In genomic region chr4:136878601-136879000, GRCm38 (mm10) we compare ENCODE assay signal across 9 mouse cellular contexts. TPM values are rescaled to one million over a fixed set of nuclear protein-coding genes. Genes with fewer than 3 reads are reported as not detected.
DNase-seq lines count a peak whose midpoint lies in the region; ATAC-seq and TF ChIP-seq lines count a peak whose summit lies in the region.
"Had no signal": no experiment of that assay in that cellular context is flagged by ENCODE, and none has a peak within 500 bp of the region (broad histone marks: within the 10 kb centered on the region; RNA-seq: fewer than 3 reads in every experiment).

No protein-coding gene starts in this region.

- ATAC-seq in hindbrain, embryonic 14.5 days (ENCODE audit: low FRiP score) = no peak
- ATAC-seq in hindbrain, embryonic 13.5 days (ENCODE audit: low FRiP score) = no peak
- ATAC-seq in liver, embryonic 14.5 days (ENCODE audit: insufficient read depth) = no peak

- no peaks in the 10 kb centered on the region for H3K27me3 ChIP-seq in hindbrain, embryonic 14.5 days (ENCODE audit: control insufficient read depth, insufficient read depth, low read length)
- H3K27me3 ChIP-seq in hindbrain, embryonic 13.5 days = 0 out of 2 replicates have a peak, but pooled peaks cover 3% of the 10 kb centered on the region
- H3K27me3 ChIP-seq in liver, embryonic 14.5 days (ENCODE audit: control insufficient read depth, insufficient read depth, low read length) = no peaks in the 10 kb centered on the region

- DNase-seq in hindbrain, embryonic 14.5 days (ENCODE audit: low spot score) = peak; percentile 53
- peak; percentile 34 for DNase-seq in lung, postnatal 36 days
- DNase-seq in lung, adult 18-20 months = no peak
- peak; percentile 71 for DNase-seq in R1 (ENCODE audit: low read depth, low spot score)
- DNase-seq in liver, embryonic 14.5 days (ENCODE audit: low read depth in 3 of 3, low spot score in 3 of 3) = no peak
- no peak for DNase-seq in spleen, postnatal 36 days (ENCODE audit: low spot score in 2 of 2)

- H3K9ac ChIP-seq in hindbrain, embryonic 14.5 days = no peak overlapping the region
- no peak overlapping the region for H3K9ac ChIP-seq in hindbrain, embryonic 13.5 days
- H3K9ac ChIP-seq in liver, embryonic 14.5 days (replicated peaks) = no peak overlapping the region
- H3K9ac ChIP-seq: heart, embryonic 12.5 days had no signal

- TF ChIP-seq CTCF in liver, embryonic 14.5 days (IDR thresholded peaks at IDR 0.05; ENCODE audit: low read depth) = peak; percentile 24; the same call in 1 of the 2 replicates

- no peaks in the 10 kb centered on the region for H3K9me3 ChIP-seq in hindbrain, embryonic 14.5 days (ENCODE audit: control insufficient read depth, low read length)
- H3K9me3 ChIP-seq in hindbrain, embryonic 13.5 days = no peaks in the 10 kb centered on the region
- H3K9me3 ChIP-seq in liver, embryonic 14.5 days (ENCODE audit: control insufficient read depth, low read length) = no peaks in the 10 kb centered on the region
- H3K9me3 ChIP-seq: heart, embryonic 12.5 days had no signal

- H3K36me3 ChIP-seq in hindbrain, embryonic 14.5 days (replicated peaks; ENCODE audit: control insufficient read depth, insufficient read depth) = no peaks in the 10 kb centered on the region
- H3K36me3 ChIP-seq in hindbrain, embryonic 13.5 days = no peaks in the 10 kb centered on the region
- H3K36me3 ChIP-seq in liver, embryonic 14.5 days (replicated peaks; ENCODE audit: control insufficient read depth, insufficient read depth, low read depth) = no peaks in the 10 kb centered on the region
- H3K36me3 ChIP-seq: heart, embryonic 12.5 days had no signal

- H3K4me1 ChIP-seq in hindbrain, embryonic 14.5 days (replicated peaks; ENCODE audit: control insufficient read depth, insufficient read depth, low read length) = no peaks in the 10 kb centered on the region
- H3K4me1 ChIP-seq in hindbrain, embryonic 13.5 days (replicated peaks) = no peaks in the 10 kb centered on the region
- H3K4me1 ChIP-seq in liver, embryonic 14.5 days (replicated peaks; ENCODE audit: control insufficient read depth in 2 of 2, insufficient read depth in 2 of 2, low read length in 1 of 2) = no peaks in the 10 kb centered on the region
- H3K4me1 ChIP-seq: heart, embryonic 12.5 days had no signal

- H3K4me2 ChIP-seq in hindbrain, embryonic 14.5 days (replicated peaks) = no peak overlapping the region
- no peak overlapping the region for H3K4me2 ChIP-seq in hindbrain, embryonic 13.5 days
- H3K4me2 ChIP-seq in liver, embryonic 14.5 days (ENCODE audit: low read depth) = no peak overlapping the region
- H3K4me2 ChIP-seq: heart, embryonic 12.5 days had no signal

- TF ChIP-seq EP300 in liver, embryonic 14.5 days (IDR thresholded peaks at IDR 0.05; ENCODE audit: low read depth) = no peak

- 25% methylated on average over 5 of the region's 5 CpGs for WGBS in hindbrain, embryonic 14.5 days
- WGBS in hindbrain, embryonic 13.5 days = 25% methylated on average over 5 of the region's 5 CpGs
- WGBS in liver, embryonic 14.5 days (ENCODE audit: insufficient replicate concordance) = 15% methylated on average over 5 of the region's 5 CpGs

- no peak overlapping the region for H3K27ac ChIP-seq in hindbrain, embryonic 14.5 days
- H3K27ac ChIP-seq in hindbrain, embryonic 13.5 days = no peak overlapping the region
- no peak overlapping the region for H3K27ac ChIP-seq in liver, embryonic 14.5 days

- no peak overlapping the region for H3K4me3 ChIP-seq in hindbrain, embryonic 14.5 days (replicated peaks; ENCODE audit: low read length)
- no peak overlapping the region for H3K4me3 ChIP-seq in hindbrain, embryonic 13.5 days
- no peak overlapping the region for H3K4me3 ChIP-seq in liver, embryonic 14.5 days (ENCODE audit: insufficient read depth in 1 of 2, low read depth in 2 of 2, low read length in 2 of 2)
- H3K4me3 ChIP-seq: erythroblast, embryonic 14.5 days; heart, embryonic 12.5 days had no signal

RNA-seq across cellular contexts. Expression of gene C1qb, which starts 7.4 kb away (rescaled TPM):
- 48.6 and 52.3 TPM in 2 replicates for polyA plus RNA-seq in hindbrain, embryonic 14.5 days (2014; fragmentation: Nextera tagmentation; extraction: Ambion mirVana)
- polyA plus RNA-seq in hindbrain, embryonic 13.5 days (2015; fragmentation: Nextera tagmentation; extraction: Ambion mirVana) = 37.9 and 48.5 TPM in 2 replicates
- polyA plus RNA-seq in liver, embryonic 14.5 days (2012; rRNA removed) = 57.9 and 67.0 TPM in 2 replicates
- 96.9 and 100 TPM in 2 replicates for polyA plus RNA-seq in liver, embryonic 14.5 days (2014; fragmentation: Nextera tagmentation; extraction: Ambion mirVana)

RNA-seq across cellular contexts. Expression of gene C1qc, which starts 14.3 kb away (rescaled TPM):
- polyA plus RNA-seq in hindbrain, embryonic 14.5 days (2014; fragmentation: Nextera tagmentation; extraction: Ambion mirVana) = 29.5 and 30.5 TPM in 2 replicates
- polyA plus RNA-seq in hindbrain, embryonic 13.5 days (2015; fragmentation: Nextera tagmentation; extraction: Ambion mirVana) = 19.5 and 24.3 TPM in 2 replicates
- 34.1 and 37.4 TPM in 2 replicates for polyA plus RNA-seq in liver, embryonic 14.5 days (2012; rRNA removed)
- 46.5 and 50.2 TPM in 2 replicates for polyA plus RNA-seq in liver, embryonic 14.5 days (2014; fragmentation: Nextera tagmentation; extraction: Ambion mirVana)

RNA-seq across cellular contexts. Expression of gene C1qa, which starts 20.0 kb away (rescaled TPM):
- 29.9 and 33.4 TPM in 2 replicates for polyA plus RNA-seq in hindbrain, embryonic 14.5 days (2014; fragmentation: Nextera tagmentation; extraction: Ambion mirVana)
- 23.6 and 24.6 TPM in 2 replicates for polyA plus RNA-seq in hindbrain, embryonic 13.5 days (2015; fragmentation: Nextera tagmentation; extraction: Ambion mirVana)
- 23.8 and 26.4 TPM in 2 replicates for polyA plus RNA-seq in liver, embryonic 14.5 days (2012; rRNA removed)
- 40.9 and 41.0 TPM in 2 replicates for polyA plus RNA-seq in liver, embryonic 14.5 days (2014; fragmentation: Nextera tagmentation; extraction: Ambion mirVana)

RNA-seq across cellular contexts. Expression of gene Ephb2, which starts 42.8 kb away (rescaled TPM):
- polyA plus RNA-seq in hindbrain, embryonic 14.5 days (2014; fragmentation: Nextera tagmentation; extraction: Ambion mirVana) = 26.6 and 28.1 TPM in 2 replicates
- 14.9 and 16.5 TPM in 2 replicates for polyA plus RNA-seq in hindbrain, embryonic 13.5 days (2015; fragmentation: Nextera tagmentation; extraction: Ambion mirVana)
- 0.41 and 0.47 TPM in 2 replicates for polyA plus RNA-seq in liver, embryonic 14.5 days (2012; rRNA removed)
- 0.11 and 0.17 TPM in 2 replicates for polyA plus RNA-seq in liver, embryonic 14.5 days (2014; fragmentation: Nextera tagmentation; extraction: Ambion mirVana)
- polyA plus RNA-seq: erythroblast, embryonic 14.5 days had no signal

Comparison
In these comparisons a context has a peak if more than half of its experiments do, and no peak if none do; other contexts are left out.
1. DNase-seq: peak in hindbrain, embryonic 14.5 days (single experiment), lung, postnatal 36 days (single experiment) and R1 (single experiment); none in lung, adult 18-20 months (0 of 2), liver, embryonic 14.5 days (0 of 3) and spleen, postnatal 36 days (0 of 2).